In genomic region chr11:73080306-73080705, GRCm38 (mm10) we compare ENCODE assay signal across 24 mouse cellular contexts. TPM values are rescaled to one million over a fixed set of nuclear protein-coding genes. Genes with fewer than 3 reads are reported as not detected.
DNase-seq lines count a peak whose midpoint lies in the region; TF ChIP-seq lines count a peak whose summit lies in the region.
"Had no signal": no experiment of that assay in that cellular context is flagged by ENCODE, and none has a peak within 500 bp of the region (broad histone marks: within the 10 kb centered on the region; RNA-seq: fewer than 3 reads in every experiment).

No protein-coding gene starts in this region.

- no peaks in the 10 kb centered on the region for H3K27me3 ChIP-seq in kidney, adult 2 months (replicated peaks; ENCODE audit: control insufficient read depth, insufficient read depth, low read length)
- H3K27me3 ChIP-seq: embryonic facial prominence, embryonic 12.5 days; embryonic facial prominence, embryonic 15.5 days; forebrain, embryonic 12.5 days; forebrain, embryonic 15.5 days; heart, embryonic 13.5 days; hindbrain, embryonic 12.5 days; hindbrain, embryonic 15.5 days had no signal

- no peak overlapping the region for H3K4me3 ChIP-seq in kidney, adult 2 months (ENCODE audit: insufficient read depth, low read depth, low read length)
- H3K4me3 ChIP-seq: embryonic facial prominence, embryonic 12.5 days; embryonic facial prominence, embryonic 15.5 days; forebrain, embryonic 12.5 days; forebrain, embryonic 15.5 days; heart, embryonic 10.5 days; heart, embryonic 13.5 days; hindbrain, embryonic 12.5 days; hindbrain, embryonic 15.5 days had no signal

- peak; percentile 12 to 23 for DNase-seq in heart, adult 18-20 months
- no peak for DNase-seq in heart, postnatal 36 days
- peak; percentile 63 for DNase-seq in kidney, adult 2 months
- DNase-seq in kidney, postnatal 4 days, result no peak
- peak; percentile 29 for DNase-seq in kidney, postnatal 14 days
- peak; percentile 33 to 72 for DNase-seq in kidney, postnatal 25 days
- DNase-seq in urinary bladder, postnatal 36 days (ENCODE audit: low spot score in 2 of 2), result no peak
- DNase-seq: adrenal gland, adult 2 months; adrenal gland, postnatal 14 days; cerebellum, adult 11 months; cerebellum, adult 2 months; cerebellum, adult 9-11 months; cerebellum, postnatal 25 days; gastrocnemius, postnatal 10 days; gastrocnemius, postnatal 36 days; heart, postnatal 14 days had no signal

- intact Hi-C loops in heart, postnatal 36 days (cut with DNase I), result no loop called here

- WGBS in kidney, adult 2 months, result 53% methylated on average over 3 of the region's 3 CpGs

- peaks cover 7% of the 10 kb centered on the region for H3K36me3 ChIP-seq in kidney, adult 2 months (ENCODE audit: control insufficient read depth, insufficient read depth, low read length)

- H3K27ac ChIP-seq in kidney, adult 2 months (ENCODE audit: insufficient read depth, low read depth, low read length), result no peak overlapping the region
- H3K27ac ChIP-seq: embryonic facial prominence, embryonic 12.5 days; embryonic facial prominence, embryonic 15.5 days; forebrain, embryonic 12.5 days; forebrain, embryonic 15.5 days; heart, embryonic 10.5 days; heart, embryonic 13.5 days; hindbrain, embryonic 12.5 days; hindbrain, embryonic 15.5 days had no signal

- H3K4me1 ChIP-seq in kidney, adult 2 months (ENCODE audit: control insufficient read depth, insufficient read depth, low read length), result peaks cover 9% of the 10 kb centered on the region
- H3K4me1 ChIP-seq: forebrain, embryonic 12.5 days; heart, embryonic 10.5 days; hindbrain, embryonic 12.5 days had no signal

- TF ChIP-seq POLR2A in kidney, adult 2 months (IDR thresholded peaks at IDR 0.05; ENCODE audit: low read depth, low read length), result no peak

- no peak for TF ChIP-seq CTCF in kidney, adult 2 months (conservative IDR thresholded peaks at IDR 0.05; ENCODE audit: insufficient read depth, insufficient read length, low read depth, low read length)

RNA-seq across cellular contexts. Expression of gene Itgae, which starts 10.1 kb away (rescaled TPM):
- total RNA-seq in heart, adult 18-20 months (2021), result under 1 TPM; 0.10 to 0.41 TPM
- total RNA-seq in heart, postnatal 36 days (2021), result under 1 TPM in 1 of 2 experiments, not detected in 1; 0.14 TPM
- polyA plus RNA-seq in kidney, adult 2 months (2012; rRNA removed), result 0.60 and 1.0 TPM in 2 replicates

RNA-seq across cellular contexts. Expression of gene Ncbp3, which starts 32.7 kb away (rescaled TPM):
- total RNA-seq in heart, adult 18-20 months (2021), result 1 to 10 TPM; 5.6 to 6.2 TPM
- total RNA-seq in heart, postnatal 36 days (2021), result 1 to 10 TPM; 5.8 to 6.3 TPM
- 2.2 and 2.9 TPM in 2 replicates for polyA plus RNA-seq in kidney, adult 2 months (2012; rRNA removed)

RNA-seq across cellular contexts. Expression of gene Haspin, which starts 57.8 kb away (rescaled TPM):
- total RNA-seq in heart, adult 18-20 months (2021), result under 1 TPM; 0.12 to 0.21 TPM
- under 1 TPM; 0.22 to 0.28 TPM for total RNA-seq in heart, postnatal 36 days (2021)
- 0.90 and 1.3 TPM in 2 replicates for polyA plus RNA-seq in kidney, adult 2 months (2012; rRNA removed)

Comparison
In these comparisons a context has a peak if more than half of its experiments do, and no peak if none do; other contexts are left out.
1. DNase-seq: peak in heart, adult 18-20 months (2 of 2), kidney, adult 2 months (single experiment), kidney, postnatal 14 days (single experiment) and kidney, postnatal 25 days (2 of 2); none in heart, postnatal 36 days (0 of 2), kidney, postnatal 4 days (0 of 2) and urinary bladder, postnatal 36 days (0 of 2).